Mouse (Mus musculus): Measurements from ENCODE around the gene E430018J23Rik. TPM values are rescaled to one million over a fixed set of nuclear protein-coding genes. Genes with fewer than 3 reads are reported as not detected.
"Not testable (repeated sequence)": the region's sequence is repeated elsewhere in the genome, so short reads cannot be mapped to it uniquely, and the experiment has no call there.

Gene E430018J23Rik
- 1 to 10 TPM; 7.6 to 9.3 TPM for total RNA-seq (2021)
- long read RNA-seq, experiment 1, partial matches to known transcripts = 0 of 1 reads
- long read RNA-seq, experiment 1, other reads (novel, unspliced or antisense) = 0 of 1 reads
- long read RNA-seq, experiment 2 = 0 reads

DNA sequence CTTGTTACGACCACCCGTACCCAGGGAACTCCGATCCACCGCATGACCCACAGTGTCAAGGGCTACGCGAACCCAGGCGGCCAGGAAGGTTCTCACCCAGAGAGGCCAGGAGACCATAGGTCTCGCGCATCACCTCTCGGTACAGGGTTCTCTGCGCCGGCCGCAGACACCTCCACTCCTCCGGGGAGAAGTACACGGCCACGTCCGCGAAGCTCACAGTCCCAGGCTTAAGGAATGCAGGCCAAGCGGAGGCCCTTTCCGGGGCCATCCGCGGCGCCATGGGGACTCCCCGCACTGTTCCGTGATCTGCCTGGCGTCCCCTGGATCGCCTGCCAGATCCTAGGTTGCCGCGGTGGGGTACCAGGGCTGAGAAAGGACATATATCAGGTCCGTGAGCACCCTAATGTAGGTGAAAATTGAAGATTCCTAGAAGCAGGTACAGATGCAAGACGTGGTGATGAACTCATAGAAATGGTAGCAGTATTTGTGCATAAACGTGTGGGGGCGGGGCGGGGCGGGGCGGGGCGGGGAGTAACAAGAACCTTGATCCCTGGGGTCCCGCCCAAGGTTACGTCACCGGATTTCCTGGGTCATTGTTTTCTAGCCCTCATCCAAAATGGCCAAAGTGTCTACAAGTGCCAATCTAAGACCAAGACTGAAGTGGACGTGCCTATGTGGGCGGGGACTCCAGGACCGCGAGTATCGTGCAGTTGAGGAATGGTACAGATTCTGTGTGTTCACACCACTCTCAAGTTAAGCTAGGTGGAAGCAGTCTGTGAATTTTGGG is at the start of gene E430018J23Rik:
Gene E430018J23Rik, minus strand, starts transcription at position 473 of the 787 bp plus-strand sequence.
- Histone ChIP-seq H3K4me3 (peak within 1 kb of the TSS; percentile 81), H3K27ac (peak within 1 kb of the TSS; percentile 97)
- TF ChIP-seq CTCF (IDR thresholded peaks at IDR 0.05) = no peak
- DNase-seq (ENCODE audit: extremely low spot score in 1 of 2, low spot score in 2 of 2) = peak; percentile 90 to 93
- intact Hi-C loops (cut with DNase I) = loop anchor here (2.0 kb wide), 1 partner anchor 77 kb away; no protein-coding TSS in a partner anchor

GRCm38 (mm10) chr7:127437724-127438123 is 44.3 kb upstream of the E430018J23Rik start:
- intact Hi-C loops (cut with DNase I) = no loop called here
- no peak for DNase-seq (ENCODE audit: extremely low spot score in 1 of 2, low spot score in 2 of 2)
- Histone ChIP-seq H3K27ac (no peak overlapping the region), H3K4me3 (no peak overlapping the region)
- peak; percentile 43 for TF ChIP-seq CTCF (IDR thresholded peaks at IDR 0.05)

DNA sequence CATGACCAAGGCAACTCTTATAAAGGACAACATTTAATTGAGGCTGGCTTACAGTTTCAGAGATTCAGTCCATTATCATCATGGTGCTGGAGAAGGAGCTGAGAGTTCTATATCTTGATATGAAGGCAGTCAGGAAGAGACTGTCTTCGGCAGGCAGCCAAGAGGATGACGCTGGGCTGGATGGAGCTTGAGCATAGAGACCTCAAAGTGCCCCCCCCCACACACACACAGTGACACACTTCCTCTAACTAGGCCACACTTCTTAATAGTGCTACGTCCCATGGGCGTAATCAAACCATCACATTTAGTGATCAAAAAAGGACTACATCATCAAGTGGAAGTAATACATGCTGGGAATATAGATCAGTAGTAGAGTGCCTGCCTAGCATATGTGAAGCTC is 41.8 kb upstream of the E430018J23Rik start:
- DNase-seq (ENCODE audit: extremely low spot score in 1 of 2, low spot score in 2 of 2) = no peak
- intact Hi-C loops (cut with DNase I) = no loop called here
- no peak for TF ChIP-seq CTCF (IDR thresholded peaks at IDR 0.05)
- Histone ChIP-seq H3K4me3 (no peak overlapping the region), H3K27ac (no peak overlapping the region)

DNA sequence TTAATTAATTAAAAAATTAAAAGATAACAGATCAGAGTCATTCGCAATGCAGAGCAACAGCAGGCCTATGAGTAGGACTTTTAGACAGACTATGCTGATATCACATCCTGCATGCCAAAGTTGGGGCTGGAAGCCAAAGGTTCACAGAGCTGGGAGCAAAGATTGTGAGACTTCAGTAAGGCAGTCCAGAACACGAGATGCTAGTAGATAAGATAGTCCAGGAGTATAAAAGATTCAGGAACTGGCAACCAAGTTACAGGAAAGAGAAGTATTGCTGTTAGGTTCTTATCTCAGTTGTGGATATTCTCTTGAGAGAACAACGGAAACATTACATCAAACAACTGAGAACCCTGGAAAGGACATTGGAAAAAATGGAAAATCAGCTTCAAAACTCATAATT is 32.9 kb upstream of the E430018J23Rik start:
- no peak for TF ChIP-seq CTCF (IDR thresholded peaks at IDR 0.05)
- intact Hi-C loops (cut with DNase I) = no loop called here

GRCm38 (mm10) chr7:127425911-127426310 is 32.5 kb upstream of the E430018J23Rik start:
- Histone ChIP-seq H3K4me3 (no peak overlapping the region), H3K27ac (no peak overlapping the region)
- intact Hi-C loops (cut with DNase I) = no loop called here
- TF ChIP-seq CTCF (IDR thresholded peaks at IDR 0.05) = no peak
- no peak for DNase-seq (ENCODE audit: extremely low spot score in 1 of 2, low spot score in 2 of 2)

More for the DNA sequence above, 32.9 kb upstream of the E430018J23Rik start:
- DNase-seq (ENCODE audit: extremely low spot score in 1 of 2, low spot score in 2 of 2) = no peak
- H3K4me3 ChIP-seq = no peak overlapping the region
- H3K27ac ChIP-seq = no peak overlapping the region

DNA sequence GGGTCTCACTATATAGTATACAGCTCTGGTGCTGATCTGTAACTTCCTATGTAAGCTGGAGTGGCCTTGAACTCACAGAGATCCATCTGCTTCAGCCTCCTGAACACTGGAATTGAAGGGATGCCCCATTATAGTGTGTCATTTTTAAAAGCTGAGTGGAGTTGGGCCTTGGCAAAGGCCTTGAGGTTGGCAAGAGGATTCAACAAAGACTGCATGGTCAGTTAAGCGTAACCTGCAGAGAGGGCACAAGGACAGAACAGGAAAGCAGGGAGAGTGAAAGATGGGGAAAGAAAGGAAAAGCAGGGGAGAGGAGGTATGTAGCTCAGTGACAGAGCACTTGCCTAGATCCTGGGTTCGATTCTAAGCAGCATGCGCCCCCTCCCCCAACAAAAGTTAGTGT is 31.9 kb upstream of the E430018J23Rik start:
- no peak for DNase-seq (ENCODE audit: extremely low spot score in 1 of 2, low spot score in 2 of 2)
- no peak for TF ChIP-seq CTCF (IDR thresholded peaks at IDR 0.05)
- Histone ChIP-seq H3K27ac (no peak overlapping the region), H3K4me3 (no peak overlapping the region)
- intact Hi-C loops (cut with DNase I) = no loop called here

DNA sequence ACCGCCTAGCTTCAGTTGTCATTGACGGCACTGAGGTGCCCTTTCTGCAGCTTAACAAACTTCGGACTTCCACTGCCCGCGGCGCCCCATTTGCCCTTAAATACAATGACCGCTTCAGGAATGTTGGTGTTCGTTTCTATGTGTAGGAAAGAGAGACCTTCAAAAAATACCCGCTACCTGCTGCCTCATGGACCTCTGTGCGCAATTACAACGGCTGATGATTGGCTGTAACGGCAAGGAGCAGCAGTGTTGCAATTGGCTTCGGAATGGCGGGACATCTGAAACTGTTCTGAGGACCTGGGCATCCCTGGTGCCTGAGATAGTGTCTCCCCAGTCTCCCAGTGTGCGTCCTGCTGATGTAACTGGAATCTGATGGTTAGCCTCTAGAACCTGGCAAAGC is 28.8 kb upstream of the E430018J23Rik start:
- TF ChIP-seq CTCF (IDR thresholded peaks at IDR 0.05) = no peak
- DNase-seq (ENCODE audit: extremely low spot score in 1 of 2, low spot score in 2 of 2) = peak; percentile 28 to 36
- peak overlapping the region; percentile 72 for H3K4me3 ChIP-seq
- intact Hi-C loops (cut with DNase I) = loop anchor here (2.0 kb wide), 1 partner anchor 27 kb away; the partner anchor contains the start of gene Zfp689
- no peak overlapping the region for H3K27ac ChIP-seq

DNA sequence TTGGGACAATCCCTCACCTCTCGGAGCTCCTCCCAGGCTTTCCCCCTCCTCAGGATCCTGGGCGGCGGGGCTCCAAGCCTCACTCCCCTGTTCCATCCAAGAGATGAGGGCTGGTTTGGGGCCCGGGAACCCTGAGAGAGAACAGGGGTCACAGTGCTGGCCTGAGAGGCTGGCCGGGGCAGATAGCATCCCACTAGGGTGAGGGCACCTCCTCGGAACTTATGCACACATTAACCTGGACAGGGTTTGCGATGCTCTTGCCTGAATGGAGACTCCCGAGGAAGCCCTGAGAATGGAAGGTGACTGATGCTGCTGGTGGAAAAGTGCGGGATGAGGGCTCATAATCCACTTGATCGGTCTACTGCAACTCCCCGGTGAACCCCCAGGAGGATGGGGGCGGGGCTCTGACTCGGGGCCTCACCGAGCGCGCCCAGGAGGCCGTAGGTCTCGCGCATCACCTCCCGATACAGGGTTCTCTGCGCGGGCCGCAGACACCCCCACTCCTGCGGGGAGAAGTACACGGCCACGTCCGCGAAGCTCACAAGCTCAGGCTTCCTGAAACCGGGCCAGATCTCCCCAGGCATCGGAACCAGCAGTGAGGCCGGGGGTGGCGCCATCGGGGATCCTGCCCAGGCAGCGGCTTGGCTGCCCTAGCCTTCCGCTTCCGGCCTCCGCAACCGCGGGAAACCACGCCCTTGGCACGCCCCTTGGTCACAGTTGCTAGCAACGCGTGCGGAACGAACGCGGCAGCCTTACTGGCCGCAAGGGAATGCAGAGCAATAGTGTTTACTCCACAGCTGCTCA is 28.2 kb upstream of the E430018J23Rik start, which contains the start of gene Zfp688:
Gene Zfp688, minus strand, starts transcription at position 681 of the 804 bp plus-strand sequence.
- Histone ChIP-seq H3K4me3 (peak within 1 kb of the TSS; percentile 72), H3K27ac (peak within 1 kb of the TSS; percentile 83)
- DNase-seq (ENCODE audit: extremely low spot score in 1 of 2, low spot score in 2 of 2) = peak; percentile 90 to 93
- peak; percentile 12; the same call in 1 of the 2 replicates for TF ChIP-seq CTCF (IDR thresholded peaks at IDR 0.05)
- intact Hi-C loops (cut with DNase I) = loop anchor here (2.0 kb wide), 1 partner anchor 27 kb away; the partner anchor contains the start of gene Zfp689

DNA sequence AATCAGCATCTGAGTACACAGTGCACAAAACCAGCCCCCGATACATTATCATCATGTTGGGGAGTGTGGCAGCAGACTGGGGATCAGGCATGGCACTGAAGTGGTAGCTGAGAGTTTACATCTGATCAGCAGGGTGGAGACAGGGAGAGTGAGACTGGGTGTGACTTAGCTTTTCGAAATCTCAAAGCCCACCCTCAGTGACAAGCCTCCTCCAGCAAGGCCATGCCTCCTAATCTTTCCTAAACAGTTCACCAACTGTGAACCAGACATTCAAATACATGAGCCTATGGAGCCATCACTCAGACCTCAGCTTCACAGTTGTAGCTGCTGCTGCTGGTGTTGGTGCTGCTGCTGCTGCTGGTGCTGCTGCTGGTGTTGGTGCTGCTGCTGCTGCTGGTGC is 18.0 kb upstream of the E430018J23Rik start:
- intact Hi-C loops (cut with DNase I) = no loop called here
- no peak for DNase-seq (ENCODE audit: extremely low spot score in 1 of 2, low spot score in 2 of 2)
- no peak for TF ChIP-seq CTCF (IDR thresholded peaks at IDR 0.05)

GRCm38 (mm10) chr7:127406002-127406987 is 12.9 kb upstream of the E430018J23Rik start, which contains the start of gene Zfp764:
Gene Zfp764, minus strand, starts transcription at chr7:127406822.
- intact Hi-C loops (cut with DNase I) = loop anchor here (5.0 kb wide), 1 partner anchor 44 kb away; no protein-coding TSS in a partner anchor
- Histone ChIP-seq H3K4me3 (peak within 1 kb of the TSS; percentile 82), H3K27ac (peak within 1 kb of the TSS; percentile 89)
- peak; percentile 85 for TF ChIP-seq CTCF (IDR thresholded peaks at IDR 0.05)
- DNase-seq (ENCODE audit: extremely low spot score in 1 of 2, low spot score in 2 of 2) = peak; percentile 77 to 83

More for the DNA sequence above, 18.0 kb upstream of the E430018J23Rik start:
- Histone ChIP-seq H3K4me3 (no peak overlapping the region), H3K27ac (no peak overlapping the region)

DNA sequence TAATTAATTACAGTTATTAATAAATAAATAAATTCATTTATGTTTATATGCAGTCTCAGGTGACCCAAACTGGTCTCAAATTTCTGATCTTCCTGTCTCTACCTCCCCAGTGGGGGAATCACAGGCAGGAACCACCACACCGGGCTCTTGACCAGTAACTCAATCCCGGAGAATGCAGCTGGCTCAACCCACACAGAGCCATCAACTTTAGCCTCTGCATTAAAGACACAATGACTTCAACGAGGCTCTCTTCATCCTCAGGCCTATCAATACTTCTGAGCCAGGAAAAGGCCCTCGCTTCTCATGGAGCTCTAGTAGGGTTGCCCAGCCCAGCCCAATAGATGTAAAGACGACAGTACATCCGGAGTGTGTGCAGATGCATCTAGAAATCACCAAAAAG is 10.7 kb upstream of the E430018J23Rik start:
- H3K4me3 ChIP-seq; DNase-seq (ENCODE audit: extremely low spot score in 1 of 2, low spot score in 2 of 2); H3K27ac ChIP-seq: not testable (repeated sequence)
- intact Hi-C loops (cut with DNase I) = loop anchor here (1.0 kb wide), 1 partner anchor 21 kb away; no protein-coding TSS in a partner anchor

Measured in left cerebral cortex, adult 2 months (tissue).